Mouse (Mus musculus): ENCODE measurements around the gene Cdh13. TPM values are rescaled to one million over a fixed set of nuclear protein-coding genes. Genes with fewer than 3 reads are reported as not detected.

Cdh13 gene
- polyA plus RNA-seq, 1 experiment from 2014 or later = 24.3 TPM

DNA sequence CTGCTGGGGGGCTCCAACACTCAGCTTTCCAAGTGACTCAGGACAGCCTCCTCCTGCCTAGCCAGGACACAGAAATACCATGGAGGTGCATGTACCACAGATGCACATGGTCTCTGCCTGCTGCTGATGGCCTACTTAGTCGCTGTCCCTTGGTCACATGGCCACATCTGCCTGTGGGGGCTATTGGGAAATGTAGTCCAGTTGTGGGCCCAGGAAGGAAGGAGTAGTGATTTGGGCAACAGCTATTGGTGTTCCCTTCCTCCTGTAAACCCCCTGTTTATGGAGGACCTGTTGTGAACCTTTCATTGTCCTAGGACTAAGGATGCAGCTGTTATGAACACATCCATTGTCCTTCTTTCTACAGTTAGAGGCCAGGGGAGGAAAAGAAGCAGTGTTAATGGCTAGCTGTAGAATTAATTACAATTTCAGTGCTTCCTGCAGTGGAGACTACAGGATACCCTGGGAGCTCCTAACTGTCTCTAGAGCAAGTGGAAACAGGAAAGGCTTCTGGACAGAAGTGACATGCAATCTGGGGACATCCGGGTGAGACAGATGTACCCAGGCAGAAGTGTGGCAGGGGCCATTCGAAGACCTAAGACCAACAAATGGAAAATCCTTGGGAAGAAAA, 150.1 kb downstream of the Cdh13 start:
- Histone ChIP-seq H3K36me3 (ENCODE audit: control insufficient read depth, insufficient read depth, low read length) (no peaks in the 10 kb centered on the region), H3K4me1 (ENCODE audit: control insufficient read depth, insufficient read depth, low read length) (no peaks in the 10 kb centered on the region), H3K9ac (ENCODE audit: low read depth, low read length) (no peak overlapping the region), H3K4me2 (ENCODE audit: low read depth, low read length) (no peak overlapping the region), H3K27me3 (replicated peaks; ENCODE audit: control insufficient read depth, insufficient read depth, low read length) (no peaks in the 10 kb centered on the region), H3K4me3 (ENCODE audit: low read depth, low read length) (no peak overlapping the region), H3K27ac (replicated peaks; ENCODE audit: low read depth, low read length) (no peak overlapping the region), H3K9me3 (ENCODE audit: control insufficient read depth, low read length) (no peaks in the 10 kb centered on the region)
- no peak for DNase-seq (ENCODE audit: low spot score)
- WGBS = 82% methylated on average over 3 of the region's 3 CpGs
- ATAC-seq (ENCODE audit: low read depth) = no peak; the same call in 1 of the 2 replicates

DNA sequence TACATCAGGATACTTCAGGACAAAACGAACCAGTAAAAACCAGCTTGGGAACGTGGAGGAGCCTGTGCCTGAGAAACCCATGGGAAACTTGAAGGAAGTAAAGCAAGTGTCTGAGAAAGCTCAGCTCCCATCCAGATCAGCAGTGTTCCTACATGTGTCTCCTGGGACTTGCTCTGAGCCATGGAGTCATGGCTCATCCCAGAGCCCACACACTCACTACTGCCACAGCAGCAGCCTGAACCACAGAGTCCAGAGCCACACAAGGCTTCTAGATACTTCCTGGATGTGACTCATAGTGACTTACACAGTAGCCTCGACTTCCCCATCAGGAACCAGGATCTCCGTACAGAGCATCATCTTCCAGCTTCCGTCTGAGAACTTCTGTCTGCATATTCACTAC, 153.2 kb downstream of the Cdh13 start:
- H3K4me1 ChIP-seq (ENCODE audit: control insufficient read depth, insufficient read depth, low read length) = no peaks in the 10 kb centered on the region
- DNase-seq (ENCODE audit: low spot score) (no peak), ATAC-seq (ENCODE audit: low read depth) (no peak)
- H3K4me2 ChIP-seq (ENCODE audit: low read depth, low read length) = no peak overlapping the region
- H3K27ac ChIP-seq (replicated peaks; ENCODE audit: low read depth, low read length) = no peak overlapping the region
- 67% methylated on average over 5 of the region's 5 CpGs for WGBS
- H3K9me3 ChIP-seq (ENCODE audit: control insufficient read depth, low read length) = no peaks in the 10 kb centered on the region
- H3K36me3 ChIP-seq (ENCODE audit: control insufficient read depth, insufficient read depth, low read length) = no peaks in the 10 kb centered on the region
- no peak overlapping the region for H3K4me3 ChIP-seq (ENCODE audit: low read depth, low read length)
- H3K27me3 ChIP-seq (replicated peaks; ENCODE audit: control insufficient read depth, insufficient read depth, low read length) = no peaks in the 10 kb centered on the region
- no peak overlapping the region for H3K9ac ChIP-seq (ENCODE audit: low read depth, low read length)

DNA sequence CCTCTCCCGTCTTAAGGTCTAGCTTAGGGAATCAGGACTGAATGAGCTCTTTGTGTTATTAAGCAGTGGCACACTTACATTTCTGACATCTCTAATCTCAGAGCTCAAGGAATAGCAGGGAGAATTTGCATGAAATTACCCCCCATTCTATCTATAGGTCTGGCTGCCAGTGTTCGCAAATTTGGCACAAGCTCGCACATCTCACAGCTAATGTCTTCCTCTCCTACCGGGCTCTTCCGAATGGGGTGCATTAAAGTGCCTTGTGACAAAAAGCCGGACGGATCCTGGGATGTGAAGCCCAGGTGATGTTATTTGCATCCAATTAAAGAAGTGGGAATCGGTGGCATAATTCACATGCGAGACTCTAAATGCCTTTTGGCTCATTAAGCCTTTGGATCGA, 153.6 kb downstream of the Cdh13 start:
- Histone ChIP-seq H3K4me2 (ENCODE audit: low read depth, low read length) (no peak overlapping the region), H3K4me1 (ENCODE audit: control insufficient read depth, insufficient read depth, low read length) (no peaks in the 10 kb centered on the region), H3K9ac (ENCODE audit: low read depth, low read length) (no peak overlapping the region), H3K27me3 (replicated peaks; ENCODE audit: control insufficient read depth, insufficient read depth, low read length) (no peaks in the 10 kb centered on the region), H3K9me3 (ENCODE audit: control insufficient read depth, low read length) (no peaks in the 10 kb centered on the region), H3K36me3 (ENCODE audit: control insufficient read depth, insufficient read depth, low read length) (no peaks in the 10 kb centered on the region), H3K4me3 (ENCODE audit: low read depth, low read length) (no peak overlapping the region), H3K27ac (replicated peaks; ENCODE audit: low read depth, low read length) (no peak overlapping the region)
- ATAC-seq (ENCODE audit: low read depth) = no peak
- 77% methylated on average over 10 of the region's 10 CpGs for WGBS
- DNase-seq (ENCODE audit: low spot score) = no peak

DNA sequence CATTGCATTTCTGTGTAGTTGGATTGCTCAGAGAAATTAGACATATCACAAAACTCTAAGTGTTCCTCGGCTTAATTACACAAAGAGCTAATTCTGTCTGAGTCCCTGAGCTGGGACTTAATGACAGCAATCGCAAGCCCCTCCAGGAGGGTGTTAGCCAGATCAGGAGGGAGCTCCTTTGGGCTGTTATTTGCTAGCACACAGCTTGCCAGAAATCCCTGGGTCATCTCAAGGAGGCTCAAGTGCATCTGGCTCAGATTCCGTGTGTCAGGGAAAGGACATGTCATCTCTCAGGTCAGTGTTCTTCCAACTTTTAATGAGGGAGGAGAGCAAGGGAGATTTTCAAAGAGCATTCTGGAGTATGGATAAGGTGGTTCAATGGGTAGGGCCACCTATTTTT, 154.3 kb downstream of the Cdh13 start:
- no peaks in the 10 kb centered on the region for H3K36me3 ChIP-seq (ENCODE audit: control insufficient read depth, insufficient read depth, low read length)
- no peak overlapping the region for H3K4me3 ChIP-seq (ENCODE audit: low read depth, low read length)
- H3K4me2 ChIP-seq (ENCODE audit: low read depth, low read length) = no peak overlapping the region
- no peaks in the 10 kb centered on the region for H3K4me1 ChIP-seq (ENCODE audit: control insufficient read depth, insufficient read depth, low read length)
- no peak overlapping the region for H3K9ac ChIP-seq (ENCODE audit: low read depth, low read length)
- 49% methylated on average over 3 of the region's 3 CpGs for WGBS
- no peak for DNase-seq (ENCODE audit: low spot score)
- no peaks in the 10 kb centered on the region for H3K9me3 ChIP-seq (ENCODE audit: control insufficient read depth, low read length)
- no peak overlapping the region for H3K27ac ChIP-seq (replicated peaks; ENCODE audit: low read depth, low read length)
- H3K27me3 ChIP-seq (replicated peaks; ENCODE audit: control insufficient read depth, insufficient read depth, low read length) = no peaks in the 10 kb centered on the region
- ATAC-seq (ENCODE audit: low read depth) = no peak

DNA sequence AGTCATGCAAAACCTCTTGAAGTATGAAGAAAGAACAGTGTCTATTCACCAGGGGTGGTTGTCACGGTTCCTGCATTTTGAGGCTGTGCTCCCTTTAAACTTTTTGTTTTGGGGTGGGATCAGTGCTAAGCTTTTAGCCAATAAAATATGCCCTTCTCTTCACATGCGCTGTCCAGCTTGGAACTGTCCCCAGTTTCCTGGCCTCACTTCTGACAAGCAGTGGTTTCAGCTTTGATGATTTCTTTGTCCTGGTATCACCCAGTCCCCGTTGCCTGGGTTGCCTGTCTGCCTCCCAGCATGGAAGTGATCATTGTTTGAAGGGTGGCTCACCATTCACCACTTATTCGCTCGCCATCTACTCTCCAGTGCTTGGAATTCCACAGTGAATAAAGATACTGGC, 156.3 kb downstream of the Cdh13 start:
- Histone ChIP-seq H3K4me3 (ENCODE audit: low read depth, low read length) (no peak overlapping the region), H3K36me3 (ENCODE audit: control insufficient read depth, insufficient read depth, low read length) (no peaks in the 10 kb centered on the region), H3K4me2 (ENCODE audit: low read depth, low read length) (no peak overlapping the region), H3K4me1 (ENCODE audit: control insufficient read depth, insufficient read depth, low read length) (no peaks in the 10 kb centered on the region), H3K9me3 (ENCODE audit: control insufficient read depth, low read length) (no peaks in the 10 kb centered on the region), H3K9ac (ENCODE audit: low read depth, low read length) (no peak overlapping the region), H3K27me3 (replicated peaks; ENCODE audit: control insufficient read depth, insufficient read depth, low read length) (no peaks in the 10 kb centered on the region), H3K27ac (replicated peaks; ENCODE audit: low read depth, low read length) (no peak overlapping the region)
- no peak for ATAC-seq (ENCODE audit: low read depth)
- WGBS = 73% methylated on average over 5 of the region's 5 CpGs
- no peak for DNase-seq (ENCODE audit: low spot score)

DNA sequence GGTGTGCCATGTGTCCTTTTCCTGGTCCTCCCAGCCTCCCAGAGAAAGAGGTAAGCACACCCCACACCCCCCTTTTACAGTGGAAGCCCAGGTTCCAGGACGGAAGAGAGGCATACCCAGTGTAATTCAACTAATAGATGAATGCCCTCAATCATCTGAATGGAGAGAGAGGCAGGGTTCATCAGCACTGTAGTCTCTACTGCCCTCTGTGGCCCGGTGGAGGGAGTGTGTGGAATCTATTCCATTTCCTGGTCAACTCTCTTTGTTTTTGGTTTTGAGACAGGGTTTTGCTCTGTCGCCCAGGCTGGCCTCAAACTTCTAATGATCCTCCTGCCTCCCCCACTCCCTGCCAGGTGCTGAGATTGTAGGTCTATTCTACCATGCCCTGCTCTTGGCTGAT, 159.8 kb downstream of the Cdh13 start:
- Histone ChIP-seq H3K4me1 (ENCODE audit: control insufficient read depth, insufficient read depth, low read length) (no peaks in the 10 kb centered on the region), H3K9me3 (ENCODE audit: control insufficient read depth, low read length) (no peaks in the 10 kb centered on the region), H3K27me3 (replicated peaks; ENCODE audit: control insufficient read depth, insufficient read depth, low read length) (no peaks in the 10 kb centered on the region), H3K4me3 (ENCODE audit: low read depth, low read length) (no peak overlapping the region), H3K9ac (ENCODE audit: low read depth, low read length) (no peak overlapping the region), H3K36me3 (ENCODE audit: control insufficient read depth, insufficient read depth, low read length) (no peaks in the 10 kb centered on the region), H3K27ac (replicated peaks; ENCODE audit: low read depth, low read length) (no peak overlapping the region), H3K4me2 (ENCODE audit: low read depth, low read length) (no peak overlapping the region)
- ATAC-seq (ENCODE audit: low read depth) = no peak
- no peak for DNase-seq (ENCODE audit: low spot score)
- 65% methylated on average over 3 of the region's 3 CpGs for whole genome bisulfite sequencing

DNA sequence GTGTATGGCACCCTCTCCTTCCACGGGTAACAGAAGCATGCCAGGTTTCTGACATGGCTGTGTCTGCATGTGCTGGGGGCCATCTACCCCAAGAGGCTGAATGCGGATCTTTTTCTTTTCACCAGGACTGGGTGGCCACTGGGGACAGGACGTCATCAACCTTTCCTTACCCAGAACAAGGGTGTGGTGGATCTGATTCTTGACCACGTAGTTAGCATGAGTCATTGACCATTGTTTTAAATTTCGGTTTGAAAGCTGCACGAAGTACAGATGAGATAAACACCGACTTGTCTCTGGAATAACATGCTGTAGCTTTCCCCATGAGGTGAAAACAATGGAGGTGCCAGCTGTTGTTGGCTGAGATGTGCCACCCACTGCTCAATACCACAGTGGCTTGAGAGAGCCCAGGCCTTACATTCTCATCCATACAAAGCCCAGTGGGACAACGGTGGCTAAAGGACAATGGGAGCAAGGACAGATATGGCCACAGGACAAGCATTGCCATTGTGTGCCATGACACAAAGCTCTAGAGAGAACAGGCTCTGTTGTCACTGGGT, 161.2 kb downstream of the Cdh13 start:
- Histone ChIP-seq H3K4me2 (ENCODE audit: low read depth, low read length) (no peak overlapping the region), H3K9me3 (ENCODE audit: control insufficient read depth, low read length) (no peaks in the 10 kb centered on the region), H3K4me1 (ENCODE audit: control insufficient read depth, insufficient read depth, low read length) (no peaks in the 10 kb centered on the region), H3K4me3 (ENCODE audit: low read depth, low read length) (no peak overlapping the region), H3K36me3 (ENCODE audit: control insufficient read depth, insufficient read depth, low read length) (no peaks in the 10 kb centered on the region), H3K27ac (replicated peaks; ENCODE audit: low read depth, low read length) (no peak overlapping the region), H3K9ac (ENCODE audit: low read depth, low read length) (no peak overlapping the region), H3K27me3 (replicated peaks; ENCODE audit: control insufficient read depth, insufficient read depth, low read length) (no peaks in the 10 kb centered on the region)
- WGBS = 86% methylated on average over 8 of the region's 8 CpGs
- DNase-seq (ENCODE audit: low spot score) = no peak
- ATAC-seq (ENCODE audit: low read depth) = no peak

DNA sequence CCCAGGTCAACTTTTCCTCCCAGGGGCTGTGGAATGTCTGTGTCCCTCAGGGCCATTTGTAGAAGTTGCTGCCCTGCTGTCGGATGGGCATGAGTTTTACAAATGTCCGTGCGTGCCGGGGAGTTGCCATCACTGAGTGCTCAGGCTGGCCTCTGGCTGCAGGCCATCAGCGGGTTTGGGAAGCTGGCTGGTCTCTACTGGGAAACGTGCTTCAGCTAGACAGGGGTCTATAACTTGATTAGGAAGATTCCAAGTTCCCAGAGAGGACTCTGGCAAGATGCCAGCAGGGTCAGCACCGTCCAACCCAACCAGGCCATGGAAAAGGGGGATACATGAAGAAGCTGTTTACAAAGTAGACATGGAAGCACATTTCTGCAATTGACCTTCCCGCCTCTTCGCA, 163.0 kb downstream of the Cdh13 start:
- 81% methylated on average over 9 of the region's 9 CpGs for WGBS
- no peak overlapping the region for H3K4me3 ChIP-seq (ENCODE audit: low read depth, low read length)
- H3K9me3 ChIP-seq (ENCODE audit: control insufficient read depth, low read length) = no peaks in the 10 kb centered on the region
- H3K36me3 ChIP-seq (ENCODE audit: control insufficient read depth, insufficient read depth, low read length) = no peaks in the 10 kb centered on the region
- H3K4me1 ChIP-seq (ENCODE audit: control insufficient read depth, insufficient read depth, low read length) = no peaks in the 10 kb centered on the region
- no peak overlapping the region for H3K27ac ChIP-seq (replicated peaks; ENCODE audit: low read depth, low read length)
- H3K9ac ChIP-seq (ENCODE audit: low read depth, low read length) = no peak overlapping the region
- ATAC-seq (ENCODE audit: low read depth) = no peak
- no peaks in the 10 kb centered on the region for H3K27me3 ChIP-seq (replicated peaks; ENCODE audit: control insufficient read depth, insufficient read depth, low read length)
- no peak for DNase-seq (ENCODE audit: low spot score)
- H3K4me2 ChIP-seq (ENCODE audit: low read depth, low read length) = no peak overlapping the region

DNA sequence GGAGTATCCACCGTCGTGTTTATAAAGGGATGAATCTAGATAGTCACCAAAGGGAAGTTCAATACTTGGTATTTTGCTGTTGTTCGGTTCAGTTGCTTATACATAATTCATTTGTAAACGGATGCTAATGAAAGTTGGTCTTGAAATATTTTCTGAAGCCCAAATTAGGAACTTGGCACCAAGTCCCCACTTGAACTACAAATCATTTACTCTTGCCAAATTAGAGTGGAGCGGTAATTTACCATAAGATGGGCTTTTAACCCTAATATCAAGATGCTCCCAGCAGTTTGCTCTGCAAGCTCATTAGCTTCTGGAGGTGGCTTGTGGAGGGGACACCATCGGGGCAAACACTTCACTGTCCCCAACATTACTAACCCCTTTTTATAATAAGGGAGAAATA, 164.5 kb downstream of the Cdh13 start:
- H3K4me1 ChIP-seq (ENCODE audit: control insufficient read depth, insufficient read depth, low read length) = no peaks in the 10 kb centered on the region

More for the DNA sequence above, 164.5 kb downstream of the Cdh13 start:
- Histone ChIP-seq H3K9ac (ENCODE audit: low read depth, low read length) (no peak overlapping the region), H3K4me3 (ENCODE audit: low read depth, low read length) (no peak overlapping the region), H3K27me3 (replicated peaks; ENCODE audit: control insufficient read depth, insufficient read depth, low read length) (no peaks in the 10 kb centered on the region), H3K36me3 (ENCODE audit: control insufficient read depth, insufficient read depth, low read length) (no peaks in the 10 kb centered on the region), H3K27ac (replicated peaks; ENCODE audit: low read depth, low read length) (no peak overlapping the region), H3K4me2 (ENCODE audit: low read depth, low read length) (no peak overlapping the region), H3K9me3 (ENCODE audit: control insufficient read depth, low read length) (no peaks in the 10 kb centered on the region)
- ATAC-seq (ENCODE audit: low read depth) (no peak), DNase-seq (ENCODE audit: low spot score) (no peak)
- WGBS = 92% methylated on average over 6 of the region's 6 CpGs
